Mouse (Mus musculus) kidney, embryonic 15.5 days (tissue): ENCODE data around the gene Ikzf3. TPM values are rescaled to one million over a fixed set of nuclear protein-coding genes. Genes with fewer than 3 reads are reported as not detected.

Experiments used
- ATAC-seq: fragments of 200-750 bp; cut with Nextera tagmentation; replicated peaks from 2 replicates; pipeline ENCODE4 v1.8.0; 2017; ENCODE audit warnings: moderate TSS enrichment; ENCODE audit not compliant: low FRiP score
- H3K27ac ChIP-seq: fragments of 300-500 bp; sonication (generic); 2 replicates; pipeline ENCODE4 v1.5.1; 2015; ENCODE audit warnings: mild to moderate bottlenecking, inconsistent platforms
- H3K27me3 ChIP-seq: fragments of 300-500 bp; sonication (generic); 2 replicates; pipeline ENCODE4 v1.6.1; 2015; ENCODE audit warnings: inconsistent platforms
- H3K36me3 ChIP-seq: fragments of 300-500 bp; sonication (generic); 2 replicates; pipeline ENCODE4 v1.6.1; 2015; ENCODE audit warnings: inconsistent platforms
- H3K4me1 ChIP-seq: fragments of 300-500 bp; sonication (generic); 2 replicates; pipeline ENCODE4 v1.6.1; 2015; ENCODE audit warnings: inconsistent platforms
- H3K4me2 ChIP-seq: fragments of 300-500 bp; sonication (generic); 2 replicates; pipeline ENCODE4 v1.6.1; 2015; ENCODE audit warnings: moderate library complexity, mild to moderate bottlenecking, inconsistent platforms
- H3K4me3 ChIP-seq: fragments of 300-500 bp; sonication (generic); replicated peaks from 2 replicates; pipeline ENCODE4 v1.5.1; 2015; ENCODE audit warnings: mild to moderate bottlenecking, inconsistent platforms
- H3K9ac ChIP-seq: fragments of 300-500 bp; sonication (generic); 2 replicates; pipeline ENCODE4 v1.6.1; 2015; ENCODE audit warnings: mild to moderate bottlenecking, inconsistent platforms
- H3K9me3 ChIP-seq: fragments of 300-500 bp; sonication (generic); replicated peaks from 2 replicates; pipeline ENCODE4 v1.6.1; 2016; ENCODE audit warnings: inconsistent platforms
- WGBS: fragments of 180-500 bp; shearing (Covaris S2); methylation state at CpG from one replicate; pipeline ENCODE4 v1.1.7; 2015; ENCODE audit warnings: mixed read lengths; 5-methylcytosine and 5-hydroxymethylcytosine counted together
- polyA plus RNA-seq: library from polyadenylated mRNA; unstranded; fragments of >200 nt; fragmentation: Nextera tagmentation; extraction: Ambion mirVana; gene quantifications from 2 replicates; pipeline ENCODE4 v1.2.1, GENCODE M21; 2015

The Ikzf3 gene
- polyA plus RNA-seq, 1 experiment from 2014 or later: 0.43 TPM

GRCm38 (mm10) chr11:98428436-98428835, 117.4 kb downstream of the Ikzf3 start:
- Histone ChIP-seq H3K9me3 (no peaks in the 10 kb centered on the region), H3K36me3 (peaks cover 98% of the 10 kb centered on the region), H3K4me1 (no peaks in the 10 kb centered on the region), H3K9ac (no peak overlapping the region), H3K4me3 (no peak overlapping the region), H3K27me3 (no peaks in the 10 kb centered on the region), H3K27ac (no peak overlapping the region), H3K4me2 (no peak overlapping the region)
- WGBS: 80% methylated on average over 5 of the region's 5 CpGs
- ATAC-seq: no peak

- 90% methylated on average over 7 of the region's 7 CpGs for WGBS
- Histone ChIP-seq H3K36me3 (peaks cover 98% of the 10 kb centered on the region), H3K4me3 (no peak overlapping the region), H3K27ac (no peak overlapping the region), H3K27me3 (no peaks in the 10 kb centered on the region), H3K9me3 (no peaks in the 10 kb centered on the region), H3K9ac (no peak overlapping the region), H3K4me1 (no peaks in the 10 kb centered on the region), H3K4me2 (no peak overlapping the region)
- ATAC-seq: no peak
Measured at GRCm38 (mm10) chr11:98426592-98426991, 119.2 kb downstream of the Ikzf3 start.

- Histone ChIP-seq H3K4me3 (no peak overlapping the region), H3K9me3 (no peaks in the 10 kb centered on the region), H3K27ac (peak overlapping the region; percentile 32; the same call in 1 of the 2 replicates), H3K27me3 (no peaks in the 10 kb centered on the region), H3K36me3 (peaks cover 60% of the 10 kb centered on the region), H3K9ac (no peak overlapping the region), H3K4me2 (no peak overlapping the region), H3K4me1 (peaks cover 50% of the 10 kb centered on the region)
- 77% methylated on average over 10 of the region's 10 CpGs for WGBS
- ATAC-seq: no peak
Measured at GRCm38 (mm10) chr11:98418939-98419547, 126.8 kb downstream of the Ikzf3 start.

- WGBS: 74% methylated on average over 6 of the region's 6 CpGs
- Histone ChIP-seq H3K27me3 (no peaks in the 10 kb centered on the region), H3K9ac (no peak overlapping the region), H3K27ac (no peak overlapping the region), H3K4me1 (peaks cover 58% of the 10 kb centered on the region), H3K36me3 (peaks cover 53% of the 10 kb centered on the region), H3K4me2 (no peak overlapping the region), H3K4me3 (no peak overlapping the region), H3K9me3 (no peaks in the 10 kb centered on the region)
- no peak for ATAC-seq
Measured at GRCm38 (mm10) chr11:98418273-98418672, 127.6 kb downstream of the Ikzf3 start.

GRCm38 (mm10) chr11:98417074-98417473, 128.8 kb downstream of the Ikzf3 start:
- no peaks in the 10 kb centered on the region for H3K27me3 ChIP-seq
- H3K4me3 ChIP-seq: no peak overlapping the region
- ATAC-seq: no peak
- H3K36me3 ChIP-seq: peaks cover 41% of the 10 kb centered on the region
- no peaks in the 10 kb centered on the region for H3K9me3 ChIP-seq
- H3K4me2 ChIP-seq: no peak overlapping the region
- WGBS: 82% methylated on average over 1 of the region's 1 CpGs
- peaks cover 62% of the 10 kb centered on the region for H3K4me1 ChIP-seq
- H3K9ac ChIP-seq: no peak overlapping the region
- H3K27ac ChIP-seq: 0 out of 2 replicates have a peak overlapping the region, but pooled peaks have one; percentile 9

Other genes starting within 250 kb of the Ikzf3 start
- not detected in 2 replicates for gene Neurod2, start 216.4 kb downstream of the Ikzf3 start, polyA plus RNA-seq
- gene Ppp1r1b, start 197.6 kb downstream of the Ikzf3 start, polyA plus RNA-seq: 2.8 and 6.8 TPM in 2 replicates
- 46.4 and 53.1 TPM in 2 replicates for gene Stard3, start 187.7 kb downstream of the Ikzf3 start, polyA plus RNA-seq
- 2.5 and 3.5 TPM in 2 replicates for gene Tcap, start 162.2 kb downstream of the Ikzf3 start, polyA plus RNA-seq
- 2.7 and 3.8 TPM in 2 replicates for gene Pnmt, start 159.6 kb downstream of the Ikzf3 start, polyA plus RNA-seq
- gene Pgap3, start 145.5 kb downstream of the Ikzf3 start, polyA plus RNA-seq: 16.9 and 17.5 TPM in 2 replicates
- gene Erbb2, start 133.6 kb downstream of the Ikzf3 start, polyA plus RNA-seq: 46.2 and 48.0 TPM in 2 replicates
- gene Mien1, start 107.0 kb downstream of the Ikzf3 start, polyA plus RNA-seq: 101 and 106 TPM in 2 replicates
- gene Grb7, start 99.6 kb downstream of the Ikzf3 start, polyA plus RNA-seq: 68.8 and 69.8 TPM in 2 replicates
- 0.12 and 0.27 TPM in 2 replicates for gene Zpbp2, start 5.1 kb upstream of the Ikzf3 start, polyA plus RNA-seq
- gene Ormdl3, start 41.3 kb upstream of the Ikzf3 start, polyA plus RNA-seq: 59.4 and 61.1 TPM in 2 replicates
- not detected in 2 replicates for gene Lrrc3c, start 52.3 kb upstream of the Ikzf3 start, polyA plus RNA-seq
- gene Gm12355, start 79.6 kb upstream of the Ikzf3 start, polyA plus RNA-seq: 1.1 and 1.5 TPM in 2 replicates
- gene Gsdma3, start 80.3 kb upstream of the Ikzf3 start, polyA plus RNA-seq: not detected in 2 replicates
- not detected in 2 replicates for gene Gsdma2, start 100.7 kb upstream of the Ikzf3 start, polyA plus RNA-seq
- gene Gsdma, start 118.3 kb upstream of the Ikzf3 start, polyA plus RNA-seq: 0.06 and 0.13 TPM in 2 replicates
- gene Psmd3, start 136.5 kb upstream of the Ikzf3 start, polyA plus RNA-seq: 262 and 280 TPM in 2 replicates
- 0.23 TPM in 1 of 2 replicates, not detected in the other for gene Csf3, start 155.2 kb upstream of the Ikzf3 start, polyA plus RNA-seq
- 58.2 and 64.7 TPM in 2 replicates for gene Med24, start 183.4 kb upstream of the Ikzf3 start, polyA plus RNA-seq
- gene Thra, start 194.6 kb upstream of the Ikzf3 start, polyA plus RNA-seq: 21.7 and 26.9 TPM in 2 replicates
- 2.0 and 2.3 TPM in 2 replicates for gene Nr1d1, start 229.3 kb upstream of the Ikzf3 start, polyA plus RNA-seq
- gene Msl1, start 249.5 kb upstream of the Ikzf3 start, polyA plus RNA-seq: 25.1 and 25.8 TPM in 2 replicates